In genomic region chr17:89465883-89466282, GRCm38 (mm10) we compare ENCODE assay signal across 21 mouse cellular contexts.
DNase-seq lines count a peak whose midpoint lies in the region; ATAC-seq and TF ChIP-seq lines count a peak whose summit lies in the region.
"Had no signal": no experiment of that assay in that cellular context is flagged by ENCODE, and none has a peak within 500 bp of the region (broad histone marks: within the 10 kb centered on the region; RNA-seq: fewer than 3 reads in every experiment).

No protein-coding gene starts in this region.

- 73% methylated on average over 5 of the region's 5 CpGs for WGBS in forebrain, postnatal 0 days
- WGBS in midbrain, embryonic 13.5 days, result 83% methylated on average over 5 of the region's 5 CpGs

- no peak overlapping the region for H3K4me3 ChIP-seq in ES-E14 (ENCODE audit: insufficient read depth in 1 of 2, low read depth in 1 of 2, low read length in 2 of 2, poor library complexity in 1 of 2, severe bottlenecking in 1 of 2)
- no peak overlapping the region for H3K4me3 ChIP-seq in forebrain, postnatal 0 days (ENCODE audit: low read depth, low read length)
- no peak overlapping the region for H3K4me3 ChIP-seq in midbrain, embryonic 13.5 days (replicated peaks)
- H3K4me3 ChIP-seq: embryonic facial prominence, embryonic 13.5 days; embryonic facial prominence, embryonic 15.5 days; erythroblast, embryonic 14.5 days; forebrain, embryonic 10.5 days; forebrain, embryonic 12.5 days had no signal

- TF ChIP-seq CTCF in forebrain, postnatal 0 days (IDR thresholded peaks at IDR 0.05; ENCODE audit: low read depth), result no peak

- no peaks in the 10 kb centered on the region for H3K36me3 ChIP-seq in ES-E14 (ENCODE audit: control insufficient read depth, insufficient read depth, low read length, poor library complexity, severe bottlenecking)
- no peaks in the 10 kb centered on the region for H3K36me3 ChIP-seq in forebrain, postnatal 0 days (ENCODE audit: insufficient read depth)
- no peaks in the 10 kb centered on the region for H3K36me3 ChIP-seq in midbrain, embryonic 13.5 days
- H3K36me3 ChIP-seq: embryonic facial prominence, embryonic 13.5 days; embryonic facial prominence, embryonic 15.5 days; forebrain, embryonic 10.5 days; forebrain, embryonic 12.5 days had no signal

- H3K4me2 ChIP-seq in forebrain, postnatal 0 days (ENCODE audit: low read depth), result no peak overlapping the region
- H3K4me2 ChIP-seq in midbrain, embryonic 13.5 days (replicated peaks), result no peak overlapping the region
- H3K4me2 ChIP-seq: embryonic facial prominence, embryonic 13.5 days; embryonic facial prominence, embryonic 15.5 days; forebrain, embryonic 12.5 days had no signal

- 0 out of 2 replicates have a peak overlapping the region, but pooled peaks have one; percentile 50 for H3K27ac ChIP-seq in ES-E14 (ENCODE audit: insufficient read depth, low read depth, low read length, poor library complexity, severe bottlenecking)
- H3K27ac ChIP-seq in forebrain, postnatal 0 days (ENCODE audit: low read depth, low read length), result no peak overlapping the region
- no peak overlapping the region for H3K27ac ChIP-seq in midbrain, embryonic 13.5 days
- H3K27ac ChIP-seq: embryonic facial prominence, embryonic 13.5 days; embryonic facial prominence, embryonic 15.5 days; forebrain, embryonic 10.5 days; forebrain, embryonic 12.5 days had no signal

- DNase-seq in ES-CJ7 (ENCODE audit: low read depth, low spot score), result peak; percentile 90
- DNase-seq in ES-E14 (ENCODE audit: low read depth, low spot score), result peak; percentile 39
- DNase-seq in ZHBTc4 (ENCODE audit: low read depth, low spot score), result peak; percentile 87
- no peak for DNase-seq in forebrain, postnatal 0 days
- DNase-seq in heart, adult 18-20 months, result no peak
- DNase-seq: adrenal gland, postnatal 25 days; cerebellum, adult 11 months; cerebellum, adult 18-20 months; cerebellum, adult 8-10 months; cerebellum, adult 9-11 months; cerebellum, postnatal 14 days; cerebellum, postnatal 36 days; embryo, embryonic 11 days had no signal

- H3K27me3 ChIP-seq in forebrain, postnatal 0 days (ENCODE audit: insufficient read depth, low read length), result no peaks in the 10 kb centered on the region
- no peaks in the 10 kb centered on the region for H3K27me3 ChIP-seq in midbrain, embryonic 13.5 days
- H3K27me3 ChIP-seq: embryonic facial prominence, embryonic 13.5 days; embryonic facial prominence, embryonic 15.5 days; forebrain, embryonic 12.5 days had no signal

- no peak for ATAC-seq in forebrain, postnatal 0 days
- no peak for ATAC-seq in midbrain, embryonic 13.5 days
- ATAC-seq: forebrain, embryonic 14.5 days; forebrain, embryonic 16.5 days had no signal

- H3K9me3 ChIP-seq in ES-E14 (ENCODE audit: control insufficient read depth, insufficient read depth, low read depth, low read length), result no peaks in the 10 kb centered on the region
- no peaks in the 10 kb centered on the region for H3K9me3 ChIP-seq in forebrain, postnatal 0 days (ENCODE audit: low read length)
- H3K9me3 ChIP-seq in midbrain, embryonic 13.5 days, result no peaks in the 10 kb centered on the region
- H3K9me3 ChIP-seq: embryonic facial prominence, embryonic 13.5 days; embryonic facial prominence, embryonic 15.5 days; forebrain, embryonic 10.5 days; forebrain, embryonic 12.5 days had no signal

- no peak overlapping the region for H3K9ac ChIP-seq in ES-E14 (ENCODE audit: insufficient read depth, low read depth, low read length, poor library complexity, severe bottlenecking)
- no peak overlapping the region for H3K9ac ChIP-seq in forebrain, postnatal 0 days
- no peak overlapping the region for H3K9ac ChIP-seq in midbrain, embryonic 13.5 days (replicated peaks)
- H3K9ac ChIP-seq: embryonic facial prominence, embryonic 13.5 days; embryonic facial prominence, embryonic 15.5 days; forebrain, embryonic 12.5 days had no signal

- no peaks in the 10 kb centered on the region for H3K4me1 ChIP-seq in ES-E14 (ENCODE audit: control insufficient read depth in 2 of 2, insufficient read depth in 2 of 2, low read length in 2 of 2, poor library complexity in 1 of 2)
- no peaks in the 10 kb centered on the region for H3K4me1 ChIP-seq in forebrain, postnatal 0 days (ENCODE audit: insufficient read depth)
- H3K4me1 ChIP-seq in midbrain, embryonic 13.5 days (replicated peaks), result no peaks in the 10 kb centered on the region
- H3K4me1 ChIP-seq: embryonic facial prominence, embryonic 13.5 days; embryonic facial prominence, embryonic 15.5 days; forebrain, embryonic 12.5 days had no signal

- in situ Hi-C loops in ES-E14 (cut with MboI; ENCODE audit: low sequenced_read_pairs in 2 of 2, unreplicated experiment in 2 of 2), result no loop called here

TF ChIP-seq in ES-E14, 5 proteins besides CTCF, POLR2A, EP300 and RAD21:
- TF ChIP-seq ZNF384 (IDR thresholded peaks at IDR 0.05; ENCODE audit: low read depth, low read length) (no peak), HCFC1 (IDR thresholded peaks at IDR 0.05; ENCODE audit: borderline replicate concordance, insufficient read depth, low read length) (no peak), CHD2 (IDR thresholded peaks at IDR 0.05; ENCODE audit: low read depth, low read length) (no peak), ZC3H11A (IDR thresholded peaks at IDR 0.05; ENCODE audit: borderline replicate concordance, low read depth, low read length) (no peak), MAFK (IDR thresholded peaks at IDR 0.05; ENCODE audit: insufficient read depth, low read depth, low read length) (no peak)

Comparison
In these comparisons a context has a peak if more than half of its experiments do, and no peak if none do; other contexts are left out.
1. DNase-seq: peak in ES-CJ7 (single experiment), ES-E14 (single experiment) and ZHBTc4 (single experiment); none in forebrain, postnatal 0 days (single experiment) and heart, adult 18-20 months (0 of 2).